Mouse (Mus musculus): ENCODE data around the gene Slc28a1. TPM values are rescaled to one million over a fixed set of nuclear protein-coding genes. Genes with fewer than 3 reads are reported as not detected.

Gene Slc28a1
- polyA plus RNA-seq, 1 experiment from 2014 or later = not detected

- WGBS = 88% methylated on average over 7 of the region's 7 CpGs
- H3K27ac ChIP-seq (replicated peaks) = no peak overlapping the region
- no peaks in the 10 kb centered on the region for H3K9me3 ChIP-seq (ENCODE audit: control insufficient read depth, low read length)
- DNase-seq (ENCODE audit: low spot score) (no peak), ATAC-seq (ENCODE audit: low FRiP score, low TSS enrichment) (no peak)
- H3K36me3 ChIP-seq (ENCODE audit: control insufficient read depth, insufficient read depth, low read length) = no peaks in the 10 kb centered on the region
- H3K27me3 ChIP-seq (ENCODE audit: control insufficient read depth, insufficient read depth, low read length) = no peaks in the 10 kb centered on the region
- H3K9ac ChIP-seq (ENCODE audit: low read length) = no peak overlapping the region
- TF ChIP-seq CTCF (IDR thresholded peaks at IDR 0.05; ENCODE audit: low read depth) (no peak), EP300 (optimal IDR thresholded peaks at IDR 0.05) (no peak)
- no peak overlapping the region for H3K4me3 ChIP-seq (ENCODE audit: low read depth, low read length)
- H3K4me2 ChIP-seq (replicated peaks; ENCODE audit: low read depth) = no peak overlapping the region
- H3K4me1 ChIP-seq (replicated peaks; ENCODE audit: control insufficient read depth, insufficient read depth) = no peaks in the 10 kb centered on the region
Measured at GRCm38 (mm10) chr7:81102854-81103253, 11.7 kb upstream of the Slc28a1 start.

- Histone ChIP-seq H3K4me1 (replicated peaks; ENCODE audit: control insufficient read depth, insufficient read depth) (no peaks in the 10 kb centered on the region), H3K9ac (ENCODE audit: low read length) (no peak overlapping the region), H3K36me3 (ENCODE audit: control insufficient read depth, insufficient read depth, low read length) (no peaks in the 10 kb centered on the region), H3K27ac (replicated peaks) (no peak overlapping the region), H3K9me3 (ENCODE audit: control insufficient read depth, low read length) (no peaks in the 10 kb centered on the region), H3K4me3 (ENCODE audit: low read depth, low read length) (no peak overlapping the region), H3K27me3 (ENCODE audit: control insufficient read depth, insufficient read depth, low read length) (no peaks in the 10 kb centered on the region), H3K4me2 (replicated peaks; ENCODE audit: low read depth) (no peak overlapping the region)
- ATAC-seq (ENCODE audit: low FRiP score, low TSS enrichment) = no peak
- no peak for DNase-seq (ENCODE audit: low spot score)
- 47% methylated on average over 4 of the region's 4 CpGs for WGBS
- no peak for TF ChIP-seq CTCF (IDR thresholded peaks at IDR 0.05; ENCODE audit: low read depth)
- TF ChIP-seq EP300 (optimal IDR thresholded peaks at IDR 0.05) = no peak
Measured at GRCm38 (mm10) chr7:81105525-81105924, 9.1 kb upstream of the Slc28a1 start.

GRCm38 (mm10) chr7:81108226-81108625, 6.4 kb upstream of the Slc28a1 start:
- DNase-seq (ENCODE audit: low spot score) (no peak), ATAC-seq (ENCODE audit: low FRiP score, low TSS enrichment) (no peak)
- no peak overlapping the region for H3K9ac ChIP-seq (ENCODE audit: low read length)
- WGBS = 80% methylated on average over 5 of the region's 5 CpGs
- no peak overlapping the region for H3K27ac ChIP-seq (replicated peaks)
- H3K4me1 ChIP-seq (replicated peaks; ENCODE audit: control insufficient read depth, insufficient read depth) = no peaks in the 10 kb centered on the region
- H3K27me3 ChIP-seq (ENCODE audit: control insufficient read depth, insufficient read depth, low read length) = no peaks in the 10 kb centered on the region
- H3K4me3 ChIP-seq (ENCODE audit: low read depth, low read length) = no peak overlapping the region
- no peaks in the 10 kb centered on the region for H3K36me3 ChIP-seq (ENCODE audit: control insufficient read depth, insufficient read depth, low read length)
- H3K4me2 ChIP-seq (replicated peaks; ENCODE audit: low read depth) = no peak overlapping the region
- H3K9me3 ChIP-seq (ENCODE audit: control insufficient read depth, low read length) = no peaks in the 10 kb centered on the region
- TF ChIP-seq EP300 (optimal IDR thresholded peaks at IDR 0.05) = no peak
- TF ChIP-seq CTCF (IDR thresholded peaks at IDR 0.05; ENCODE audit: low read depth) = no peak

GRCm38 (mm10) chr7:81109717-81110651, 4.6 kb upstream of the Slc28a1 start:
- no peaks in the 10 kb centered on the region for H3K4me1 ChIP-seq (replicated peaks; ENCODE audit: control insufficient read depth, insufficient read depth)
- DNase-seq (ENCODE audit: low spot score) = peak; percentile 24
- no peaks in the 10 kb centered on the region for H3K36me3 ChIP-seq (ENCODE audit: control insufficient read depth, insufficient read depth, low read length)
- TF ChIP-seq EP300 (optimal IDR thresholded peaks at IDR 0.05) (no peak), CTCF (IDR thresholded peaks at IDR 0.05; ENCODE audit: low read depth) (no peak)
- H3K27ac ChIP-seq (replicated peaks) = no peak overlapping the region; the same call in 1 of the 2 replicates
- no peak overlapping the region for H3K9ac ChIP-seq (ENCODE audit: low read length)
- no peak overlapping the region for H3K4me3 ChIP-seq (ENCODE audit: low read depth, low read length)
- WGBS = 50% methylated on average over 9 of the region's 9 CpGs
- H3K4me2 ChIP-seq (replicated peaks; ENCODE audit: low read depth) = no peak overlapping the region
- peak; percentile 77 for ATAC-seq (ENCODE audit: low FRiP score, low TSS enrichment)
- H3K9me3 ChIP-seq (ENCODE audit: control insufficient read depth, low read length) = no peaks in the 10 kb centered on the region
- no peaks in the 10 kb centered on the region for H3K27me3 ChIP-seq (ENCODE audit: control insufficient read depth, insufficient read depth, low read length)

GRCm38 (mm10) chr7:81110791-81111190, 3.8 kb upstream of the Slc28a1 start:
- Histone ChIP-seq H3K4me3 (ENCODE audit: low read depth, low read length) (no peak overlapping the region), H3K9ac (ENCODE audit: low read length) (no peak overlapping the region), H3K9me3 (ENCODE audit: control insufficient read depth, low read length) (no peaks in the 10 kb centered on the region), H3K36me3 (ENCODE audit: control insufficient read depth, insufficient read depth, low read length) (no peaks in the 10 kb centered on the region), H3K27ac (replicated peaks) (no peak overlapping the region), H3K4me1 (replicated peaks; ENCODE audit: control insufficient read depth, insufficient read depth) (no peaks in the 10 kb centered on the region), H3K27me3 (ENCODE audit: control insufficient read depth, insufficient read depth, low read length) (no peaks in the 10 kb centered on the region), H3K4me2 (replicated peaks; ENCODE audit: low read depth) (no peak overlapping the region)
- TF ChIP-seq CTCF (IDR thresholded peaks at IDR 0.05; ENCODE audit: low read depth) (no peak), EP300 (optimal IDR thresholded peaks at IDR 0.05) (no peak)
- DNase-seq (ENCODE audit: low spot score) (no peak), ATAC-seq (ENCODE audit: low FRiP score, low TSS enrichment) (no peak)
- 89% methylated on average over 4 of the region's 4 CpGs for WGBS

GRCm38 (mm10) chr7:81111729-81112128, 2.9 kb upstream of the Slc28a1 start:
- Histone ChIP-seq H3K4me3 (ENCODE audit: low read depth, low read length) (no peak overlapping the region), H3K4me1 (replicated peaks; ENCODE audit: control insufficient read depth, insufficient read depth) (no peaks in the 10 kb centered on the region), H3K27ac (replicated peaks) (no peak overlapping the region), H3K36me3 (ENCODE audit: control insufficient read depth, insufficient read depth, low read length) (no peaks in the 10 kb centered on the region), H3K27me3 (ENCODE audit: control insufficient read depth, insufficient read depth, low read length) (no peaks in the 10 kb centered on the region), H3K9me3 (ENCODE audit: control insufficient read depth, low read length) (no peaks in the 10 kb centered on the region), H3K9ac (ENCODE audit: low read length) (no peak overlapping the region), H3K4me2 (replicated peaks; ENCODE audit: low read depth) (no peak overlapping the region)
- ATAC-seq (ENCODE audit: low FRiP score, low TSS enrichment) (no peak), DNase-seq (ENCODE audit: low spot score) (no peak)
- TF ChIP-seq EP300 (optimal IDR thresholded peaks at IDR 0.05) (no peak), CTCF (IDR thresholded peaks at IDR 0.05; ENCODE audit: low read depth) (no peak)
- 95% methylated on average over 2 of the region's 2 CpGs for WGBS

Data from stomach, postnatal 0 days (tissue).